Mouse (Mus musculus): Measurements from ENCODE around the gene Lsm4.

Gene Lsm4

GRCm38 (mm10) chr8:70726721-70727120 lies 53.7 kb downstream of the Lsm4 start:
- no peak for DNase-seq (ENCODE audit: low read depth, low spot score)
